Mouse (Mus musculus): ENCODE data around the gene Hexim1. TPM values are rescaled to one million over a fixed set of nuclear protein-coding genes. Genes with fewer than 3 reads are reported as not detected.

Hexim1 gene
- polyA plus RNA-seq (2017; shearing (Covaris generic)), result 4.0 TPM

GRCm38 (mm10) chr11:103116008-103116818, at the start of gene Hexim1:
Gene Hexim1, plus strand, starts transcription at chr11:103116231.

GRCm38 (mm10) chr11:103101481-103101865, 14.6 kb upstream of the Hexim1 start, which contains the start of the genes Plcd3 and Acbd4:
Gene Plcd3, minus strand, starts transcription at chr11:103101658.
Gene Acbd4, plus strand, starts transcription at chr11:103101682.

GRCm38 (mm10) chr11:103131701-103132575, 15.9 kb downstream of the Hexim1 start, which contains the start of gene Hexim2:
Gene Hexim2, plus strand, starts transcription at chr11:103132429.

Other genes with a start within 250 kb of the Hexim1 start
- 189 TPM for gene Eftud2, start 235.2 kb upstream of the Hexim1 start, polyA plus RNA-seq (2017; shearing (Covaris generic))
- gene Ccdc103, start 235.0 kb upstream of the Hexim1 start, polyA plus RNA-seq (2017; shearing (Covaris generic)), result not detected
- gene Fam187a, start 231.1 kb upstream of the Hexim1 start, polyA plus RNA-seq (2017; shearing (Covaris generic)), result not detected
- 0.10 TPM for gene Gfap, start 215.3 kb upstream of the Hexim1 start, polyA plus RNA-seq (2017; shearing (Covaris generic))
- gene Kif18b, start 191.1 kb upstream of the Hexim1 start, polyA plus RNA-seq (2017; shearing (Covaris generic)), result 2.6 TPM
- gene C1ql1, start 169.5 kb upstream of the Hexim1 start, polyA plus RNA-seq (2017; shearing (Covaris generic)), result not detected
- gene Nmt1, start 88.0 kb upstream of the Hexim1 start, polyA plus RNA-seq (2017; shearing (Covaris generic)), result 81.7 TPM
- 34.8 TPM for gene Dcakd, start 87.9 kb upstream of the Hexim1 start, polyA plus RNA-seq (2017; shearing (Covaris generic))
- not detected for gene Plcd3, start 14.6 kb upstream of the Hexim1 start, polyA plus RNA-seq (2017; shearing (Covaris generic))
- gene Acbd4, start 14.5 kb upstream of the Hexim1 start, polyA plus RNA-seq (2017; shearing (Covaris generic)), result 57.4 TPM
- gene Hexim2, start 16.2 kb downstream of the Hexim1 start, polyA plus RNA-seq (2017; shearing (Covaris generic)), result 3.8 TPM
- 56.4 TPM for gene Fmnl1, start 54.9 kb downstream of the Hexim1 start, polyA plus RNA-seq (2017; shearing (Covaris generic))
- gene 1700023F06Rik, start 92.3 kb downstream of the Hexim1 start, polyA plus RNA-seq (2017; shearing (Covaris generic)), result not detected
- gene Spata32, start 102.2 kb downstream of the Hexim1 start, polyA plus RNA-seq (2017; shearing (Covaris generic)), result not detected
- gene Map3k14, start 151.2 kb downstream of the Hexim1 start, polyA plus RNA-seq (2017; shearing (Covaris generic)), result 37.9 TPM
- gene Arhgap27, start 247.5 kb downstream of the Hexim1 start, polyA plus RNA-seq (2017; shearing (Covaris generic)), result 96.8 TPM

Measured in CD4-positive, CD25-positive, alpha-beta regulatory T cell, adult 9 weeks (primary cell).